Mouse (Mus musculus) MEL (cell line): ENCODE data around the gene Ttyh2. TPM values are rescaled to one million over a fixed set of nuclear protein-coding genes. Genes with fewer than 3 reads are reported as not detected.

Experiments used
- DNase-seq: peaks from one replicate; pipeline ENCODE4 v3.0.0; 2011; ENCODE audit warnings: low read depth, low spot score
- H3K27ac ChIP-seq: 2 replicates; pipeline ENCODE4 v1.5.1; 2012; ENCODE audit warnings: low read depth, mild to moderate bottlenecking, control low read depth, low read length, moderate library complexity; ENCODE audit not compliant: control insufficient read depth
- H3K27me3 ChIP-seq, 2 experiments: fragments of 150-350 bp in 1 of 2; sonication (generic) in 1 of 2; 2 replicates each; pipeline ENCODE4 v1.6.1; 2012; ENCODE audit warnings: low read length in 2 of 2, mild to moderate bottlenecking in 2 of 2, improper control_type of control experiment in 1 of 2, moderate library complexity in 1 of 2; ENCODE audit not compliant: insufficient read depth in 2 of 2, control insufficient read depth in 1 of 2
- H3K36me3 ChIP-seq, 2 experiments: 2 replicates each; pipeline ENCODE4 v1.6.1; 2012 to 2014; ENCODE audit warnings: low read length in 2 of 2, improper control_type of control experiment in 1 of 2, inconsistent platforms in 1 of 2, mild to moderate bottlenecking in 1 of 2; ENCODE audit not compliant: insufficient read depth in 2 of 2, control insufficient read depth in 1 of 2
- H3K4me1 ChIP-seq, 2 experiments: fragments of 150-350 bp in 1 of 2; sonication (generic) in 1 of 2; 2 replicates each; pipeline ENCODE4 v1.6.1; 2012; ENCODE audit warnings: low read length in 2 of 2, improper control_type of control experiment in 1 of 2, mild to moderate bottlenecking in 1 of 2; ENCODE audit not compliant: insufficient read depth in 2 of 2, control insufficient read depth in 1 of 2
- H3K4me3 ChIP-seq, 2 experiments: fragments of 150-350 bp in 1 of 2; sonication (generic) in 1 of 2; 2 replicates each; pipeline ENCODE4 v1.5.1; 2012; ENCODE audit warnings: low read depth in 2 of 2, low read length in 2 of 2, mild to moderate bottlenecking in 2 of 2, moderate library complexity in 2 of 2, control low read depth in 1 of 2, improper control_type of control experiment in 1 of 2; ENCODE audit not compliant: control insufficient read depth in 1 of 2, insufficient read depth in 1 of 2
- H3K79me2 ChIP-seq: 2 replicates; pipeline ENCODE4 v1.6.1; 2012; ENCODE audit warnings: mild to moderate bottlenecking, low read length, moderate library complexity; ENCODE audit not compliant: control insufficient read depth, poor library complexity, insufficient read depth
- H3K9ac ChIP-seq: 2 replicates; pipeline ENCODE4 v1.6.1; 2012; ENCODE audit warnings: low read depth, mild to moderate bottlenecking, control low read depth, low read length, moderate library complexity; ENCODE audit not compliant: control insufficient read depth, poor library complexity, severe bottlenecking
- H3K9me3 ChIP-seq: fragments of 150-350 bp; sonication (generic); replicated peaks from 2 replicates; pipeline ENCODE4 v1.6.1; 2012; ENCODE audit warnings: mild to moderate bottlenecking, low read length, improper control_type of control experiment, moderate library complexity; ENCODE audit not compliant: insufficient read depth
- BHLHE40 ChIP-seq: IDR thresholded peaks from 2 replicates; pipeline ENCODE4 v1.6.1; 2012; ENCODE audit warnings: low read depth, mild to moderate bottlenecking, inconsistent platforms, low read length, improper control_type of control experiment, borderline replicate concordance
- CHD2 ChIP-seq: IDR thresholded peaks from 2 replicates; pipeline ENCODE4 v1.6.1; 2011; ENCODE audit warnings: low read length, improper control_type of control experiment
- CTCF ChIP-seq, 3 experiments: IDR thresholded peaks in 2 of 3; conservative IDR thresholded peaks in 1 of 3; 2 replicates each; pipeline ENCODE4 v1.5.1; 2011 to 2012; ENCODE audit warnings: low read length in 3 of 3, low read depth in 2 of 3, mild to moderate bottlenecking in 2 of 3, improper control_type of control experiment in 1 of 3, inconsistent platforms in 1 of 3, mixed read lengths in 1 of 3, moderate library complexity in 1 of 3; ENCODE audit not compliant: control insufficient read depth in 1 of 3, insufficient read depth in 1 of 3, poor library complexity in 1 of 3, severe bottlenecking in 1 of 3
- E2F4 ChIP-seq: IDR thresholded peaks from 2 replicates; pipeline ENCODE4 v1.6.1; 2011; ENCODE audit warnings: low read depth, low read length, improper control_type of control experiment, borderline replicate concordance
- ELF1 ChIP-seq: IDR thresholded peaks from 2 replicates; pipeline ENCODE4 v1.6.1; 2014; ENCODE audit warnings: low read depth, mild to moderate bottlenecking, inconsistent platforms, low read length, improper control_type of control experiment, moderate library complexity
- ETS1 ChIP-seq: IDR thresholded peaks from 2 replicates; pipeline ENCODE4 v1.6.1; 2012; ENCODE audit warnings: low read depth, mild to moderate bottlenecking, inconsistent platforms, low read length, improper control_type of control experiment, moderate library complexity
- GATA1 ChIP-seq: IDR thresholded peaks from 2 replicates; pipeline ENCODE4 v1.6.1; 2011; ENCODE audit warnings: low read depth, low read length, improper control_type of control experiment
- MAFK ChIP-seq: IDR thresholded peaks from 2 replicates; pipeline ENCODE4 v1.6.1; 2011; ENCODE audit warnings: low read depth, mild to moderate bottlenecking, low read length, improper control_type of control experiment, borderline replicate concordance
- MAX ChIP-seq: IDR thresholded peaks from 2 replicates; pipeline ENCODE4 v1.6.1; 2011; ENCODE audit warnings: low read length, improper control_type of control experiment
- MAZ ChIP-seq: IDR thresholded peaks from 2 replicates; pipeline ENCODE4 v1.6.1; 2012; ENCODE audit warnings: low read depth, mild to moderate bottlenecking, inconsistent platforms, low read length, improper control_type of control experiment
- MEF2A ChIP-seq: IDR thresholded peaks from 2 replicates; pipeline ENCODE4 v1.6.1; 2014; ENCODE audit warnings: low read depth, mild to moderate bottlenecking, inconsistent platforms, low read length, improper control_type of control experiment; ENCODE audit not compliant: poor library complexity, insufficient replicate concordance, severe bottlenecking; ENCODE audit errors: extremely low read depth
- MYB ChIP-seq: IDR thresholded peaks from 2 replicates; pipeline ENCODE4 v1.6.1; 2011; ENCODE audit warnings: mild to moderate bottlenecking, low read depth, low read length, improper control_type of control experiment
- NELFE ChIP-seq: IDR thresholded peaks from 2 replicates; pipeline ENCODE4 v1.6.1; 2011; ENCODE audit warnings: low read depth, low read length, improper control_type of control experiment
- NRF1 ChIP-seq: IDR thresholded peaks from 2 replicates; pipeline ENCODE4 v1.6.1; 2014; ENCODE audit warnings: low read depth, mild to moderate bottlenecking, inconsistent platforms, low read length, improper control_type of control experiment, moderate library complexity; ENCODE audit not compliant: poor library complexity, insufficient read depth, severe bottlenecking
- POLR2A ChIP-seq, 2 experiments: IDR thresholded peaks; 2 replicates each; pipeline ENCODE4 v1.6.1; 2011 to 2012; ENCODE audit warnings: low read length in 2 of 2, mild to moderate bottlenecking in 2 of 2, control low read depth in 1 of 2, improper control_type of control experiment in 1 of 2, low read depth in 1 of 2, moderate library complexity in 1 of 2; ENCODE audit not compliant: control insufficient read depth in 1 of 2, insufficient read depth in 1 of 2, poor library complexity in 1 of 2
- POLR2AphosphoS2 ChIP-seq: IDR thresholded peaks from 2 replicates; pipeline ENCODE4 v1.6.1; 2011; ENCODE audit warnings: low read length, improper control_type of control experiment
- POLR2AphosphoS5 ChIP-seq: IDR thresholded peaks from 2 replicates; pipeline ENCODE4 v1.6.1; 2012; ENCODE audit warnings: low read depth, borderline replicate concordance, mild to moderate bottlenecking, inconsistent platforms, low read length, moderate library complexity, mixed read lengths
- RCOR1 ChIP-seq: IDR thresholded peaks from 2 replicates; pipeline ENCODE4 v1.6.1; 2012; ENCODE audit warnings: low read depth, mild to moderate bottlenecking, inconsistent platforms, low read length, improper control_type of control experiment
- SIN3A ChIP-seq: IDR thresholded peaks from 2 replicates; pipeline ENCODE4 v1.6.1; 2012; ENCODE audit warnings: low read length, improper control_type of control experiment, inconsistent platforms
- SMC3 ChIP-seq: IDR thresholded peaks from 2 replicates; pipeline ENCODE4 v1.6.1; 2011; ENCODE audit warnings: low read depth, low read length, improper control_type of control experiment
- UBTF ChIP-seq: IDR thresholded peaks from 2 replicates; pipeline ENCODE4 v1.6.1; 2012; ENCODE audit warnings: low read depth, mild to moderate bottlenecking, inconsistent platforms, low read length, improper control_type of control experiment, moderate library complexity, borderline replicate concordance; ENCODE audit not compliant: insufficient read depth
- ZC3H11A ChIP-seq: IDR thresholded peaks from 2 replicates; pipeline ENCODE4 v1.6.1; 2012; ENCODE audit warnings: low read depth, mild to moderate bottlenecking, inconsistent platforms, low read length, improper control_type of control experiment
- ZMIZ1 ChIP-seq: IDR thresholded peaks from 2 replicates; pipeline ENCODE4 v1.6.1; 2012; ENCODE audit warnings: low read depth, mild to moderate bottlenecking, inconsistent platforms, low read length, improper control_type of control experiment, moderate library complexity
- ZNF384 ChIP-seq: IDR thresholded peaks from 2 replicates; pipeline ENCODE4 v1.6.1; 2012; ENCODE audit warnings: low read depth, mild to moderate bottlenecking, inconsistent platforms, low read length, improper control_type of control experiment
- polyA plus RNA-seq, 2 experiments: library from polyadenylated mRNA; stranded (reverse) in 1 of 2; unstranded in 1 of 2; fragments of >175 nt in 1 of 2; fragments of >200 nt in 1 of 2; gene quantifications; 2 replicates each; pipeline versions ENCODE4 v1.2.1 to v1.2.4; 2012; ENCODE audit warnings: low replicate concordance in 2 of 2, low read depth in 1 of 2; ENCODE audit not compliant: insufficient read length in 2 of 2, insufficient read depth in 1 of 2, missing spikeins in 1 of 2
- total RNA-seq: library from RNA; depleted of rRNA; stranded (reverse); fragments of 300-350 nt; gene quantifications from 2 replicates; pipeline ENCODE4 v1.2.3, GENCODE M21; 2012

The Ttyh2 gene
- total and polyA plus RNA-seq, 3 experiments, result 7.2 to 9.7 TPM; not detected in 1

- Histone ChIP-seq H3K9me3 (no peaks in the 10 kb centered on the region), H3K36me3 (no peaks in the 10 kb centered on the region), H3K9ac (no peak overlapping the region), H3K4me3 (no peak overlapping the region), H3K27ac (no peak overlapping the region), H3K79me2 (no peaks in the 10 kb centered on the region), H3K4me1 (no peaks in the 10 kb centered on the region), H3K27me3 (no peaks in the 10 kb centered on the region)
- DNase-seq, result no peak
- TF ChIP-seq MAFK (no peak), ETS1 (no peak), UBTF (no peak), MAX (no peak), RCOR1 (no peak), NRF1 (no peak), ZMIZ1 (no peak), POLR2AphosphoS5 (no peak), E2F4 (no peak), NELFE (no peak)
These were observed 40.3 kb downstream of the Ttyh2 start for GRCm38 (mm10) chr11:114715531-114715930.

- H3K27me3 ChIP-seq, result no peaks in the 10 kb centered on the region
- peaks cover 0 to 4% of the 10 kb centered on the region in 2 experiments; a peak in 2 of 4 replicates for H3K4me1 ChIP-seq
- no peak overlapping the region for H3K9ac ChIP-seq
- no peaks in the 10 kb centered on the region for H3K79me2 ChIP-seq
- DNase-seq, result no peak
- no peaks in the 10 kb centered on the region for H3K36me3 ChIP-seq
- no peak overlapping the region for H3K27ac ChIP-seq
- no peak overlapping the region for H3K4me3 ChIP-seq
- no peak for TF ChIP-seq MAZ
- TF ChIP-seq ZC3H11A, result no peak
- no peak for TF ChIP-seq SIN3A
- TF ChIP-seq MAX, result no peak
- TF ChIP-seq CTCF (IDR thresholded peaks at IDR 0.05 in 2 of 3, conservative IDR thresholded peaks at IDR 0.05 in 1 of 3; ENCODE audit: control insufficient read depth in 1 of 3, insufficient read depth in 1 of 3, low read depth in 2 of 3, low read length in 3 of 3, poor library complexity in 1 of 3, severe bottlenecking in 1 of 3), result no peak
- TF ChIP-seq NELFE, result no peak
- no peak for TF ChIP-seq ZMIZ1
- TF ChIP-seq GATA1, result no peak
- TF ChIP-seq ZNF384, result no peak
- TF ChIP-seq CHD2, result no peak
- no peak for TF ChIP-seq BHLHE40
- no peak for TF ChIP-seq POLR2AphosphoS2
- no peak for TF ChIP-seq ETS1
- no peak for TF ChIP-seq POLR2A (IDR thresholded peaks at IDR 0.05; ENCODE audit: control insufficient read depth in 1 of 2, insufficient read depth in 1 of 2, low read depth in 1 of 2, low read length in 2 of 2, poor library complexity in 1 of 2)
- TF ChIP-seq MYB, result no peak
- TF ChIP-seq SMC3, result no peak
- TF ChIP-seq E2F4, result no peak
- TF ChIP-seq ELF1, result no peak
- no peak for TF ChIP-seq MEF2A
- no peaks in the 10 kb centered on the region for H3K9me3 ChIP-seq
These were observed 45.3 kb downstream of the Ttyh2 start for GRCm38 (mm10) chr11:114720535-114720934.
